Mouse (Mus musculus) MEL (cell line): ENCODE measurements around the gene Stac. TPM values are rescaled to one million over a fixed set of nuclear protein-coding genes. Genes with fewer than 3 reads are reported as not detected.

Source experiments
- DNase-seq: peaks from one replicate; pipeline ENCODE4 v3.0.0; 2011; ENCODE audit warnings: low read depth, low spot score
- H3K27ac ChIP-seq: 2 replicates; pipeline ENCODE4 v1.5.1; 2012; ENCODE audit warnings: low read depth, mild to moderate bottlenecking, control low read depth, low read length, moderate library complexity; ENCODE audit not compliant: control insufficient read depth
- H3K27me3 ChIP-seq, 2 experiments: fragments of 150-350 bp in 1 of 2; sonication (generic) in 1 of 2; 2 replicates each; pipeline ENCODE4 v1.6.1; 2012; ENCODE audit warnings: low read length in 2 of 2, mild to moderate bottlenecking in 2 of 2, improper control_type of control experiment in 1 of 2, moderate library complexity in 1 of 2; ENCODE audit not compliant: insufficient read depth in 2 of 2, control insufficient read depth in 1 of 2
- H3K36me3 ChIP-seq, 2 experiments: 2 replicates each; pipeline ENCODE4 v1.6.1; 2012 to 2014; ENCODE audit warnings: low read length in 2 of 2, improper control_type of control experiment in 1 of 2, inconsistent platforms in 1 of 2, mild to moderate bottlenecking in 1 of 2; ENCODE audit not compliant: insufficient read depth in 2 of 2, control insufficient read depth in 1 of 2
- H3K4me1 ChIP-seq, 2 experiments: fragments of 150-350 bp in 1 of 2; sonication (generic) in 1 of 2; 2 replicates each; pipeline ENCODE4 v1.6.1; 2012; ENCODE audit warnings: low read length in 2 of 2, improper control_type of control experiment in 1 of 2, mild to moderate bottlenecking in 1 of 2; ENCODE audit not compliant: insufficient read depth in 2 of 2, control insufficient read depth in 1 of 2
- H3K4me3 ChIP-seq, 2 experiments: fragments of 150-350 bp in 1 of 2; sonication (generic) in 1 of 2; 2 replicates each; pipeline ENCODE4 v1.5.1; 2012; ENCODE audit warnings: low read depth in 2 of 2, low read length in 2 of 2, mild to moderate bottlenecking in 2 of 2, moderate library complexity in 2 of 2, control low read depth in 1 of 2, improper control_type of control experiment in 1 of 2; ENCODE audit not compliant: control insufficient read depth in 1 of 2, insufficient read depth in 1 of 2
- H3K79me2 ChIP-seq: 2 replicates; pipeline ENCODE4 v1.6.1; 2012; ENCODE audit warnings: mild to moderate bottlenecking, low read length, moderate library complexity; ENCODE audit not compliant: control insufficient read depth, poor library complexity, insufficient read depth
- H3K9ac ChIP-seq: 2 replicates; pipeline ENCODE4 v1.6.1; 2012; ENCODE audit warnings: low read depth, mild to moderate bottlenecking, control low read depth, low read length, moderate library complexity; ENCODE audit not compliant: control insufficient read depth, poor library complexity, severe bottlenecking
- H3K9me3 ChIP-seq: fragments of 150-350 bp; sonication (generic); replicated peaks from 2 replicates; pipeline ENCODE4 v1.6.1; 2012; ENCODE audit warnings: mild to moderate bottlenecking, low read length, improper control_type of control experiment, moderate library complexity; ENCODE audit not compliant: insufficient read depth
- BHLHE40 ChIP-seq: IDR thresholded peaks from 2 replicates; pipeline ENCODE4 v1.6.1; 2012; ENCODE audit warnings: low read depth, mild to moderate bottlenecking, inconsistent platforms, low read length, improper control_type of control experiment, borderline replicate concordance
- CHD1 ChIP-seq: IDR thresholded peaks from 2 replicates; pipeline ENCODE4 v1.6.1; 2012; ENCODE audit warnings: low read depth, mild to moderate bottlenecking, inconsistent platforms, low read length, improper control_type of control experiment
- CHD2 ChIP-seq: IDR thresholded peaks from 2 replicates; pipeline ENCODE4 v1.6.1; 2011; ENCODE audit warnings: low read length, improper control_type of control experiment
- E2F4 ChIP-seq: IDR thresholded peaks from 2 replicates; pipeline ENCODE4 v1.6.1; 2011; ENCODE audit warnings: low read depth, low read length, improper control_type of control experiment, borderline replicate concordance
- ELF1 ChIP-seq: IDR thresholded peaks from 2 replicates; pipeline ENCODE4 v1.6.1; 2014; ENCODE audit warnings: low read depth, mild to moderate bottlenecking, inconsistent platforms, low read length, improper control_type of control experiment, moderate library complexity
- ETS1 ChIP-seq: IDR thresholded peaks from 2 replicates; pipeline ENCODE4 v1.6.1; 2012; ENCODE audit warnings: low read depth, mild to moderate bottlenecking, inconsistent platforms, low read length, improper control_type of control experiment, moderate library complexity
- GABPA ChIP-seq: IDR thresholded peaks from 2 replicates; pipeline ENCODE4 v1.6.1; 2012; ENCODE audit warnings: low read depth, mild to moderate bottlenecking, inconsistent platforms, low read length, improper control_type of control experiment, moderate library complexity
- HCFC1 ChIP-seq: IDR thresholded peaks from 2 replicates; pipeline ENCODE4 v1.6.1; 2012; ENCODE audit warnings: low read depth, mild to moderate bottlenecking, inconsistent platforms, low read length, improper control_type of control experiment, moderate library complexity
- JUND ChIP-seq: IDR thresholded peaks from 2 replicates; pipeline ENCODE4 v1.6.1; 2011; ENCODE audit warnings: low read depth, mild to moderate bottlenecking, improper control_type of control experiment, low read length
- KAT2A ChIP-seq: conservative IDR thresholded peaks from 2 replicates; pipeline ENCODE4 v1.6.1; 2012; ENCODE audit warnings: low read depth, low read length, improper control_type of control experiment, inconsistent platforms
- MAX ChIP-seq: IDR thresholded peaks from 2 replicates; pipeline ENCODE4 v1.6.1; 2011; ENCODE audit warnings: low read length, improper control_type of control experiment
- MYC ChIP-seq: IDR thresholded peaks from 2 replicates; pipeline ENCODE4 v1.6.1; 2011; ENCODE audit warnings: low read depth, mild to moderate bottlenecking, low read length, improper control_type of control experiment, moderate library complexity
- NELFE ChIP-seq: IDR thresholded peaks from 2 replicates; pipeline ENCODE4 v1.6.1; 2011; ENCODE audit warnings: low read depth, low read length, improper control_type of control experiment
- RCOR1 ChIP-seq: IDR thresholded peaks from 2 replicates; pipeline ENCODE4 v1.6.1; 2012; ENCODE audit warnings: low read depth, mild to moderate bottlenecking, inconsistent platforms, low read length, improper control_type of control experiment
- TAL1 ChIP-seq: IDR thresholded peaks from 2 replicates; pipeline ENCODE4 v1.6.1; 2012; ENCODE audit warnings: mild to moderate bottlenecking, inconsistent platforms, low read length, moderate library complexity, mixed read lengths
- TCF12 ChIP-seq: IDR thresholded peaks from 2 replicates; pipeline ENCODE4 v1.6.1; 2014; ENCODE audit warnings: low read depth, mild to moderate bottlenecking, inconsistent platforms, low read length, improper control_type of control experiment, moderate library complexity
- USF1 ChIP-seq: IDR thresholded peaks from 2 replicates; pipeline ENCODE4 v1.6.1; 2014; ENCODE audit warnings: low read depth, mild to moderate bottlenecking, inconsistent platforms, low read length, improper control_type of control experiment, moderate library complexity
- USF2 ChIP-seq, 2 experiments: IDR thresholded peaks; 2 replicates each; pipeline ENCODE4 v1.6.1; 2011 to 2012; ENCODE audit warnings: improper control_type of control experiment in 2 of 2, low read length in 2 of 2, borderline replicate concordance in 1 of 2, inconsistent platforms in 1 of 2, low read depth in 1 of 2, mild to moderate bottlenecking in 1 of 2; ENCODE audit not compliant: insufficient read depth in 1 of 2
- ZC3H11A ChIP-seq: IDR thresholded peaks from 2 replicates; pipeline ENCODE4 v1.6.1; 2012; ENCODE audit warnings: low read depth, mild to moderate bottlenecking, inconsistent platforms, low read length, improper control_type of control experiment
- ZKSCAN1 ChIP-seq: IDR thresholded peaks from 2 replicates; pipeline ENCODE4 v1.6.1; 2012; ENCODE audit warnings: low read depth, mild to moderate bottlenecking, inconsistent platforms, low read length, improper control_type of control experiment, moderate library complexity
- ZMIZ1 ChIP-seq: IDR thresholded peaks from 2 replicates; pipeline ENCODE4 v1.6.1; 2012; ENCODE audit warnings: low read depth, mild to moderate bottlenecking, inconsistent platforms, low read length, improper control_type of control experiment, moderate library complexity
- ZNF384 ChIP-seq: IDR thresholded peaks from 2 replicates; pipeline ENCODE4 v1.6.1; 2012; ENCODE audit warnings: low read depth, mild to moderate bottlenecking, inconsistent platforms, low read length, improper control_type of control experiment
- polyA plus RNA-seq, 2 experiments: library from polyadenylated mRNA; stranded (reverse) in 1 of 2; unstranded in 1 of 2; fragments of >175 nt in 1 of 2; fragments of >200 nt in 1 of 2; gene quantifications; 2 replicates each; pipeline versions ENCODE4 v1.2.1 to v1.2.4; 2012; ENCODE audit warnings: low replicate concordance in 2 of 2, low read depth in 1 of 2; ENCODE audit not compliant: insufficient read length in 2 of 2, insufficient read depth in 1 of 2, missing spikeins in 1 of 2
- total RNA-seq: library from RNA; depleted of rRNA; stranded (reverse); fragments of 300-350 nt; gene quantifications from 2 replicates; pipeline ENCODE4 v1.2.3, GENCODE M21; 2012

Gene Stac
- total and polyA plus RNA-seq, 3 experiments: not detected

DNA sequence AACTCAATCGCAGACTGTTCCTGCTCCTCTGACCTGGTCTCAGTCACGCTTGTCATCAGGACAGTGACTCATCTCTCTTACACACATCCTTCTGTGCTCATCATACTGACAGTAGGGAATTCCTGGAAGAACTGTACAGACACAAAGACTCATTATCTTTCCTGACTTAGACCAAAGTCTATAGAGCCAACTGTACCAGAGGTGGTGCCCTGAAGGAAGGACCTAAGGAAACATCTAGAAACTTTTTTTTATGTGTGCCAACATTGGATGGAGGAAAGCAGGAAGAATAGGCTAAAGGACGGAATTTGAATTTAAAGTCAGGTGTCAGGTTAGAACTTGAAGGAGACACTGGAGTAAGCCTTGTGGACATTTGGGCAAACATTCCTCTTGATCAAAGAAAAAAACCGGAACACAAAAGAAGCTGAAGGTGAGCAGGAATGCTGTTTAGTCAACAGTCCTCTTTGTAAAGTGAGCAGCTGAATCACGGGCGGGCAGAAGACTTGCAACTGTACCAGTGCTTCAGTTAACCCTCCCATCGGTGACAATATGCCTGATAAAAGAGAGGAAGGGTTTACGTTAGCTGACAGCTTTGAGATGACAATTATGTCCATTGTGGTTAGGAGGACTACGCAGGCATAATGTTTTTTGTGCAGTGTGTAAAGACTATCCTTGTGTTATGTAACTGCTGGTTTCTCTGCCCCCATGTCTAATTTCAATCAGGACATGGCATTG is 42.0 kb upstream of the Stac start:
- Histone ChIP-seq H3K79me2 (no peaks in the 10 kb centered on the region), H3K36me3 (no peaks in the 10 kb centered on the region), H3K27me3 (no peaks in the 10 kb centered on the region), H3K9ac (no peak overlapping the region), H3K27ac (no peak overlapping the region), H3K4me1 (no peaks in the 10 kb centered on the region), H3K9me3 (no peaks in the 10 kb centered on the region), H3K4me3 (no peak overlapping the region)
- no peak for DNase-seq
- TF ChIP-seq USF2 (IDR thresholded peaks at IDR 0.05; ENCODE audit: borderline replicate concordance in 1 of 2, insufficient read depth in 1 of 2, low read depth in 1 of 2, low read length in 2 of 2): no peak
- no peak for TF ChIP-seq JUND
- TF ChIP-seq CHD2: no peak
- TF ChIP-seq ZKSCAN1: no peak
- TF ChIP-seq ZMIZ1: no peak
- no peak for TF ChIP-seq KAT2A
- no peak for TF ChIP-seq CHD1
- no peak for TF ChIP-seq RCOR1
- TF ChIP-seq TCF12: no peak
- TF ChIP-seq ZC3H11A: no peak
- TF ChIP-seq NELFE: no peak
- no peak for TF ChIP-seq HCFC1
- TF ChIP-seq TAL1: no peak
- no peak for TF ChIP-seq MAX
- TF ChIP-seq ELF1: no peak
- no peak for TF ChIP-seq GABPA
- no peak for TF ChIP-seq ETS1
- no peak for TF ChIP-seq ZNF384
- no peak for TF ChIP-seq E2F4

DNA sequence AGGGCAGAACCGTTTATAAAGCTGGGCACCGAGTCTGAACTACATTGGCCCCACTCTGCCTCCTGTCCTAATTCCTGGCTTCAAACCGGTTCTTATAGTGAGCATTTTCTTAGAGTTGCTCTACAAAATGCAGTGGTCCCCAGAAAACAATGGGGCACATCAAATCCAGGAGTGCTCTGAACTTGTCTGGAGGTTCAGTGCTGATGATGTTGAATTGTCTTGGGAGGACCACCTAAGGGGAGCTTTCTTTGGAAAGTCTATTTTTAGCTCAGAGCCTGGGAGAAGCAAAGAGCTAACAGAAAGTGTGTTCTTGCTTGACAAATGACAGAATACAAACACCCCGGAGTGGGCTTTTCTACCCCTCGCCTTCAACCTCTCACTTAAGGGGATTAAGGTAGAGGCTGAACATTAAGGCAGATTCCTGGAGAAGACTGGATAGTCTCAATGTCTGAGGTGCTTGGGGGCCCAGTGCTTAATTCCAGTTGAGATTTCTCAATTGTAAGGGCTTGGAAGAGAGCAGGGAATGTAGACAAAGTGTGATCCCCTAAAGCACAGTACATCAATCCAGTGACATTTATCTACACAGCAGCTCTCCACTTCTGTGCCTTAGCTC is 34.9 kb upstream of the Stac start:
- Histone ChIP-seq H3K27me3 (no peaks in the 10 kb centered on the region), H3K4me1 (no peaks in the 10 kb centered on the region), H3K9me3 (no peaks in the 10 kb centered on the region), H3K36me3 (no peaks in the 10 kb centered on the region), H3K79me2 (no peaks in the 10 kb centered on the region), H3K4me3 (no peak overlapping the region), H3K27ac (no peak overlapping the region), H3K9ac (no peak overlapping the region)
- no peak for TF ChIP-seq USF1
- TF ChIP-seq BHLHE40: no peak
- no peak for TF ChIP-seq MYC
- no peak for TF ChIP-seq ELF1
- DNase-seq: no peak
